Mouse (Mus musculus) heart, postnatal 0 days (tissue): Measurements from ENCODE around the gene Cgref1. TPM values are rescaled to one million over a fixed set of nuclear protein-coding genes. Genes with fewer than 3 reads are reported as not detected.
A peak's percentile ranks its signal among the peaks of the same experiment; 100 is the strongest.

Experiments
- ATAC-seq: fragments of 200-750 bp; cut with Nextera tagmentation; 2 replicates; pipeline ENCODE4 v1.8.0; 2017; ENCODE audit warnings: low read depth, moderate number of reproducible peaks, moderate library complexity; ENCODE audit not compliant: insufficient read depth
- DNase-seq: peaks from one replicate; pipeline ENCODE4 v3.0.0-alpha.2; 2016; ENCODE audit warnings: low spot score
- H3K27ac ChIP-seq: fragments of 300-500 bp; sonication (generic); 2 replicates; pipeline ENCODE4 v1.5.1; 2014; ENCODE audit warnings: low read depth, mild to moderate bottlenecking
- H3K27me3 ChIP-seq: fragments of 300-500 bp; sonication (generic); 2 replicates; pipeline ENCODE4 v1.6.1; 2014; ENCODE audit warnings: low read length, mixed read lengths; ENCODE audit not compliant: control insufficient read depth, insufficient read depth
- H3K36me3 ChIP-seq: fragments of 300-500 bp; sonication (generic); replicated peaks from 2 replicates; pipeline ENCODE4 v1.6.1; 2014; ENCODE audit warnings: low read length, mixed read lengths; ENCODE audit not compliant: control insufficient read depth, insufficient read depth
- H3K4me1 ChIP-seq: fragments of 300-500 bp; sonication (generic); 2 replicates; pipeline ENCODE4 v1.6.1; 2014; ENCODE audit warnings: antibody characterized with exemption; ENCODE audit not compliant: control insufficient read depth, insufficient read depth
- H3K4me2 ChIP-seq: fragments of 300-500 bp; sonication (generic); 2 replicates; pipeline ENCODE4 v1.6.1; 2014; ENCODE audit warnings: low read depth, mild to moderate bottlenecking, low read length, moderate library complexity
- H3K4me3 ChIP-seq: fragments of 300-500 bp; sonication (generic); 2 replicates; pipeline ENCODE4 v1.5.1; 2014; ENCODE audit warnings: low read depth, low read length
- H3K9ac ChIP-seq: fragments of 300-500 bp; sonication (generic); replicated peaks from 2 replicates; pipeline ENCODE4 v1.6.1; 2014; ENCODE audit warnings: low read depth, low read length, mixed read lengths
- H3K9me3 ChIP-seq: fragments of 300-500 bp; sonication (generic); replicated peaks from 2 replicates; pipeline ENCODE4 v1.6.1; 2016; ENCODE audit warnings: low read length; ENCODE audit not compliant: control insufficient read depth
- CTCF ChIP-seq: IDR thresholded peaks from 2 replicates; pipeline ENCODE4 v1.5.1; 2016; ENCODE audit warnings: antibody characterized with exemption, control low read depth, low read depth
- EP300 ChIP-seq: IDR thresholded peaks from 2 replicates; pipeline ENCODE4 v1.6.1; 2016; ENCODE audit warnings: antibody characterized with exemption, low read depth
- WGBS: fragments of 180-500 bp; shearing (Covaris S2); extraction: QIAGEN DNeasy Blood & Tissue Kit; methylation state at CpG from one replicate; pipeline ENCODE4 v1.1.7; 2014; 5-methylcytosine and 5-hydroxymethylcytosine counted together
- polyA plus RNA-seq: library from polyadenylated mRNA; unstranded; fragments of >200 nt; fragmentation: Nextera tagmentation; extraction: Ambion mirVana; gene quantifications from 2 replicates; pipeline ENCODE4 v1.2.1, GENCODE M21; 2015
- total RNA-seq: library from RNA; depleted of rRNA; stranded (reverse); fragments of >200 nt; gene quantifications from 2 replicates; pipeline ENCODE4 v1.2.3, GENCODE M21; 2014; ENCODE audit warnings: low replicate concordance; rRNA removed

The Cgref1 gene
- total RNA-seq (0.77 and 3.0 TPM in 2 replicates), polyA plus RNA-seq (1.1 and 1.2 TPM in 2 replicates)

GRCm38 (mm10) chr5:30944956-30945781 lies at the start of gene Cgref1:
Gene Cgref1 (minus strand): TSS chr5:30945591.
- peak; percentile 34; the same call in 1 of the 2 replicates for ATAC-seq
- no peaks in the 10 kb centered on the region for H3K36me3 ChIP-seq
- H3K9ac ChIP-seq = peak within 1 kb of the TSS; percentile 40; the same call in 1 of the 2 replicates
- 7% methylated on average over 43 of the region's 44 CpGs for WGBS
- TF ChIP-seq EP300 (no peak), CTCF (peak; percentile 46)
- H3K27me3 ChIP-seq = no peaks in the 10 kb centered on the region
- peak within 1 kb of the TSS; percentile 73 for H3K4me2 ChIP-seq
- H3K9me3 ChIP-seq = no peaks in the 10 kb centered on the region
- peaks cover 2% of the 10 kb centered on the region; the same call in 1 of the 2 replicates for H3K4me1 ChIP-seq
- DNase-seq = peak; percentile 28
- peak within 1 kb of the TSS; percentile 42 for H3K4me3 ChIP-seq
- H3K27ac ChIP-seq = no peak within 1 kb of the TSS

GRCm38 (mm10) chr5:30994074-30994473 lies 48.7 kb upstream of the Cgref1 start:
- DNase-seq (no peak), ATAC-seq (no peak)
- no peaks in the 10 kb centered on the region for H3K4me1 ChIP-seq
- 70% methylated on average over 3 of the region's 3 CpGs for WGBS
- no peak overlapping the region for H3K9ac ChIP-seq
- no peak overlapping the region for H3K4me3 ChIP-seq
- H3K27me3 ChIP-seq = no peaks in the 10 kb centered on the region
- no peak overlapping the region for H3K27ac ChIP-seq
- TF ChIP-seq EP300 (no peak), CTCF (no peak)
- no peak overlapping the region for H3K4me2 ChIP-seq
- no peaks in the 10 kb centered on the region for H3K9me3 ChIP-seq
- H3K36me3 ChIP-seq = no peaks in the 10 kb centered on the region

GRCm38 (mm10) chr5:30992980-30993676 lies 47.7 kb upstream of the Cgref1 start:
- Histone ChIP-seq H3K4me3 (no peak overlapping the region), H3K36me3 (no peaks in the 10 kb centered on the region), H3K9me3 (no peaks in the 10 kb centered on the region), H3K9ac (no peak overlapping the region), H3K27ac (no peak overlapping the region), H3K27me3 (no peaks in the 10 kb centered on the region), H3K4me2 (no peak overlapping the region), H3K4me1 (no peaks in the 10 kb centered on the region)
- WGBS = 71% methylated on average over 5 of the region's 5 CpGs
- no peak for DNase-seq
- ATAC-seq = no peak
- TF ChIP-seq EP300 = no peak
- no peak for TF ChIP-seq CTCF

- 20% methylated on average over 2 of the region's 2 CpGs for WGBS
- Histone ChIP-seq H3K4me1 (no peaks in the 10 kb centered on the region), H3K9ac (no peak overlapping the region), H3K27me3 (no peaks in the 10 kb centered on the region), H3K4me3 (no peak overlapping the region), H3K36me3 (no peaks in the 10 kb centered on the region), H3K4me2 (no peak overlapping the region), H3K27ac (no peak overlapping the region), H3K9me3 (no peaks in the 10 kb centered on the region)
- ATAC-seq (no peak), DNase-seq (peak; percentile 32)
- TF ChIP-seq EP300 (no peak), CTCF (peak; percentile 65)
Observed at GRCm38 (mm10) chr5:30982357-30982756, 37.0 kb upstream of the Cgref1 start.

GRCm38 (mm10) chr5:30974870-30975656 lies 29.7 kb upstream of the Cgref1 start:
- no peak overlapping the region for H3K4me2 ChIP-seq
- no peak overlapping the region for H3K9ac ChIP-seq
- no peaks in the 10 kb centered on the region for H3K9me3 ChIP-seq
- H3K4me1 ChIP-seq = peaks cover 5% of the 10 kb centered on the region; the same call in 1 of the 2 replicates
- ATAC-seq (peak; percentile 47; the same call in 1 of the 2 replicates), DNase-seq (no peak)
- H3K27ac ChIP-seq = no peak overlapping the region
- no peak overlapping the region for H3K4me3 ChIP-seq
- no peak for TF ChIP-seq CTCF
- TF ChIP-seq EP300 = no peak
- no peaks in the 10 kb centered on the region for H3K36me3 ChIP-seq
- H3K27me3 ChIP-seq = no peaks in the 10 kb centered on the region
- 38% methylated on average over 9 of the region's 9 CpGs for WGBS
